Mouse (Mus musculus) cerebellum, adult 11-12 months (tissue): Measurements from ENCODE around the gene Hnf1b.

ENCODE experiments used
- DNase-seq: peaks from one replicate; pipeline ENCODE4 v3.0.0; 2022

Gene Hnf1b

DNA sequence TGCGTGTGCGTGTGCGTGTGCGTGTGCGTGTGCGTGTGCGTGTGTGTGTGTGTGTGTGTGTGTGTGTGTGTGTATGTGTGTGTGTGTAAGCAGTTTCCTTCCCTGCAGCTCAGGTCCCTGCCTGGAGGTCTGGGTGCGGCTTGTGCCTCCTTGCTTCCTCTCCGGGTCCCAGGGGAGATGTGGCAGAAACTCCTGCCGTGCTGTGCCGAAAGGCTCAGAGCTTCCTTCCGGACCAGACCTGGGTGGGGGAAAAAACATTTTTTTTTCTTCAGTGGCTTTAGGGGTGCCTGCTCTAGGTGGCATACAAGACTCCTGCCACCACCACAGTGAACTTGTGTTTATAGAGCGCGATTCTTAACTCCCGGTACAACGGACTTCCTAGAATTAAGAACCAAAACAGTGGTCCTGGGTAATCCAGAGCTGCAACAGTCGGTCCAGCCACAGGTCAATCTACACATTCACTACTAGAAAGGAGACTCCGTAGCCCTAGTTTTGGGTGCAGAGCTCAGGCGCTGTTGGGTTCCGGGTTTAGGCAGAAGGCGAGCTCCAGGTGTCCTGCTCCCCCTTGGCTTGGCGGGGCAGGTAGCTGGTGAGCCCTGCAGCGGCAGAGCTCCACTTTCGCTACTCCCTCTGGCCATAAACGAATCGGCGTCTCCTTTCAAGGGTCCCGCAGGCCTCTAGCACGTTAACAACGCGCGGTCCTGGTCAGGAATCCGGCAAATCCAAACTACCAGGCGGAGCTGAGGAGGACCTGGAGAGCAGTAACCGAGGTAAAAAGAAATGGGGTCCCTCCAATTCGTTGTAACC, at the start of gene Hnf1b:
Gene Hnf1b (plus strand): TSS at position 535 of the 807 bp plus-strand sequence.
- DNase-seq = no peak

DNA sequence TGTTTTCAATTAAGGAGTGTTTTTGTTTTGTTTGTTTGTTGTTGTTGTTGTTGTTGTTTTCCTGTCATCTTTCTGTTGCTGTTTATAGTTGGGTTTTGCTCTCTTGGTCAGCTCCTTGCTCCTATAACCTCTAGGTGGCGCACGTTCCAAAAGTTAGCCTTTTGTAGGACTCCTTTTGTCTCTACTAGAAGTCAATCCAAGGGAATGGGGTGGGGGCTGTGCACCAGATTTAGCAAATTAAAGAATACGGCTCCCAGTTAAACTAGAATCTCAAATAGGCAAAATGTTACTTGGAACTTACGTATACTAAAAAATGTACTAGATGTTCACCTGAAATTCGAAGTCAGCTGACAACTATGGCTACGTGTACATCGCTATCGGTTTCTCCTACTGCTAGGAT, 47.7 kb upstream of the Hnf1b start:
- no peak for DNase-seq

DNA sequence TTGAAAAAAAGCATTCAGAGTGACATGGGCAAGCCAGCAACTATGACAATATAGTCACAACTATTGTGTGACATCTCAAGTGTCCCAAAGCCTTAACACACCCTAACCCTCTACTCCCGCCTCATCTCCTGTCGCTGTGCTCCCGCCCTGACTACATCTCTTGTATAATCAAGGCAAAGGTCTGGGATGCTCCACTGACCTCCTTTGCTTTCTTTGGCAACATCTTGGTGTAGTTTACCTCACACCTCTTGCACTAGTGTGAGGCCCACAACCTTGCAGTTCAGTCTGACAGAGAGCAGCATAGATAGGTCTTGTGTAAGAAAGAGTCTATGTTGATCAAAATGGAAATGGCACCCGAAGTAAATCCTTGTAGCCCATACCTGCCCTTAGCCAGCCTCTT, 47.3 kb upstream of the Hnf1b start:
- no peak for DNase-seq

DNA sequence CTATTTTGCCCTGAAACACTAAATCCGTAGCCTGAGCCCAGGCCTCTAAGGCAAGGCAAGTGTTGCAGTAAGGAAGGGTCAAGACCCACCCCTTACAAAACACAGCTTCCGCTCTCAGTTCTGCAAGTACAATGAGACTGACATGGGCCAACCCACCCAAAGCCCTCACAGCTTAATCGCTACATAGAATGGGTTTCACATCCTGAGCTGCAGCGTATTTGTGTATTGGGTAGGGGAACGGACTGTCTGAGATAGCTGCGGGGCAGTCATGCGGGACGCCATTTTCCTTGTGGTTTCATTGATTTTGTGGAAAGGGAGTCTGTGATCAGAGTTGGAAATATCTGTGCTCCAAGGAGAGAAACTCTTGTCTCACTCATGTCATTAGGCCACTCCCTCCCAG, 39.4 kb upstream of the Hnf1b start:
- no peak for DNase-seq

DNA sequence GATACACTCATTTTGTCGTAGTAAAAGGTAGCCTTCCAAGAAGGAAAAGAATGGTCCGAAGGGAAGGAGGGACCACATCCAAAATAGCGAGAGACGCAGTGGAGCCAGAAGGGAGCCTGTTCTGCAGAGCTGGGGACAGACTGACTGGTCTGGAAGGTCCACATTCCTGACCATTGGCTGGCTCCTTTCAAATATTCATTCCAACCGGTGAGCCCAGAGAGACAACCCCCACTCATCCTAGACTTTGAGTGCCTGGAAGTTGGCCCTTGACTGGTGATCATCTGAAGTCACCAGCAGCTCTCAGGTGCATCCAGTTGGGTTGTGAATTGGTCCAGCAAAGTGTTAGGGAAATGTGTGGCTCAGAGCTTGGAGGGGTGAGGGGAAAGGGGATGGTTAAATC, 34.7 kb upstream of the Hnf1b start:
- DNase-seq = no peak

DNA sequence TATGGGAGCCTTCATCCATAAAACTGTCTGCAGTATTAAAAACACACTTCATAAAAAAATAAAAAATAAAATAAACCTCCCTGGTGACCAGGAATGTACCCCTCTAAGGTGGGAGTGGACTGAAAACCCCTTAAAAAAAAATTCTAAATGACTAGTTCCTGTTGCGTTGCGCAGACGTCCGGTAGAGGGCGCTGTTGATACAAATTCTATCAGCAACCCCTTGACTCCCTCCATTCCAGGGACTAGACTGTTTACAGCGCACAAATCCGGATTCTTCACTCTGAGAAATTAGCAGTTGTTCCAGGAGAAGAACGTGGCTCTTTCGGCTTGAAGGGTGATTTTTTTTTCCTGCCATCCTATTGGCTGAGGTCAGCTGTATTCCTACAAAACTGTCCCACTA, 34.2 kb upstream of the Hnf1b start:
- DNase-seq = peak; percentile 6

DNA sequence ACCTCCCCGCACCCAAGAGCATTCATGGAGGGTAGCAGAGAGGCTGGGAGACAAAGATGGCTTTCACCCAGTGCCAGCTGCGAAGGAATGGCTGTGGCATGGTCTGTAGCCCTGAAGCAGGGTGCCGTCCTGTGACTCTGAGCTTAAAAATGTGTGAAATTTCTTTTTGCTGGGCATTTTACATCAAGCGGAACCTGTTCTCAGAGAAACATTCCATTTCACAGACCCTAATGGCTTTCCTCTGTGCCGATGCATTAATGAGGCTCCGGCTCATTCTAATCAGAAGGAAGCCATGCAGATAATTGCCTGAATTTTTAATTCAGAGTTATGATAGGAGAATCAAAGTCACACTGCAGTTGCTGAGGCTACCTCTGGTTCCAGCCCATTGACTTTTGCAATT, 32.8 kb upstream of the Hnf1b start:
- no peak for DNase-seq

DNA sequence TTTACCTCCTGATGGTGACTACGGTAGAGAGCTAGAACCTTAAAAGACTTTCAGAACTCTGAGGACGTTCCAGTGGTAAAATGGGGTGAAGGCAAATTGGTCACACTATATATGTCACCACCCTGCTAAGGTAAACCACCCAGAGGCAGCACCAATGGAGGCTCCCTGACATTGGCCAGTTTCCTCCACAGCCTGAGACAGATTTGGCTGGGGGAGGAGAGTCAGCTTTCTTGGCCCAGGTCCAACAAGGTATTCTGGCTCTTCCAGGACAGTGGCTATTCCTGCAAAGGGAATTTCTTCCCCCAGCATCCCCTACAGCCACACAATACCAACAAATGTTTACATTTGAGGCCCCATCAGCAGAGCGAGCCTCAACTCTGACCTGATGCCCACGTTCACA, 31.9 kb upstream of the Hnf1b start:
- DNase-seq = no peak

DNA sequence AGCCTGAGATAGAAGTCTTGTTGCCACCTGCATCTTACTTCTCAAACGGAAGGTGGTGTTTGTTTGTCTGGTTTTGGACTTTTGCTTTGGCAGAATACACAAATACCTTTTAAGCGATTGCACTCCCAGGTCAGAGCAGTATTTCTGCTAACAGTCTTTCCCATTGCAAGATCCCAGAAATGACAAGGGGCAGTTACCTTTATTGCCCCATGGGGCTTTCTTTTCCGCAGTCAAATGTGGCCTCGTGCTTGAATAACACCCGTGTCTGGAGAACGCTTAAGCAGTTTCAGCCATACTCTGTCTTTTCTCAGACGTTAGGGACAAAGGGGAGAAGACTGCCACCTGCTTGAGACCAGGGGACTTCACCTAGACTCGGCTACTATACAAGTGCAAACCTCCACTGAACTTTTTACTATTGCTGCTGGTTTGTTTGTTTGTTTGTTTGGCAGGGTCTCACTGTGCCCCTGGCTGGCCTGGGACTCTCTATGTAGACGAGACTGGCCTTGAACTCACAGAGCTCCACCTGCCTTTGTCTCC, 31.2 kb upstream of the Hnf1b start:
- DNase-seq = no peak

DNA sequence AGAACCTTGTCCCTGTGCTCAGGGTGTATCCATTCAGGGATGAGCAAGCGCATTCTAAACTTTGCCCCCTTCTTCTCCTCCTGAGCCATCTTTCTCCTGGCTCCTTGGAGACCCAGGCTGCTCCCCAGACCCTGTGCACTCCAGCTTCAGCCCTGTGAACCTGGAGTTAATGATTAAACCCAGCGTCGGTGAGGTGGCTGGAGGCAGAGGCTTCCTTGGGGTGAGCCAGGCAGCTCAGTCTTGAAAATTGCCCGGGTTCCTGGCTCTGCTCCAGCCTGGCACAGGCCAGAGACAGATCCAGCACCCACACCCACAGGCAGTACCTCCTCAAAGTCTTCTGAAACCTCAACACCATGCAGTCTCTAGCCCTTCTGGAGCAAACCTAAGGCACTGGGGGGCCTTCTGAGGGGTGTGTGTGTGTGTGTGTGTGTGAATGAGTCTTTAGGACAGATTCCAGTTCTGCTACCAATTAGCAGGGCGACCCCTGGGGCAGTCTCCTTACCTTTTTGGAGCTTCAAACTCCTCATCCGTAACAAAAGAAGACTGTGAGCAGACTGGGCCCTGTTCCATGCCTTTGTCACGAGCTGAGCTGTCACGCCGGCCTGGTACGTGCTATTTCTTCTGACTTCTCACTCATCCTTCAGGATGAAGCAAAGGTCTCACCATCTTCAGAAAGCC, 29.9 kb upstream of the Hnf1b start:
- DNase-seq = no peak

DNA sequence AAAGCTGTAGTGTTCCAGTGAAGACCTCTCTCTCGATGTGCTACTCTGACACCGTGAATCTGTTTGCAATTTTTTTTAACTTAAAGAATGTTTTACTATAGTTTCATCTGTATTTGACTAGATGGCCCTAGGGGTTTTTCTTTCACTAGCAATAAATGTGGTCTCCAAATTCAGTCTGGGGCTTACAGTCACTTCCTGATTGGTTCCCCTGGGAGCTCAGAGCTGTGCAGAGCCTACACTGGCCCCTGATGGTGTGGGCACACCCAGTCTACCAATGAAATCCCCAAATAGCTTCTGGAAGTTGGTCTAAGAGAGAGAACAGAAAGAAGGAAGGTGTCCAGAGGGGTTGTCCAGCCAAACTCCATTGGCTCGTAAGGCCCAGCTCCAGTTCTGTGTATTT, 23.7 kb upstream of the Hnf1b start:
- no peak for DNase-seq

DNA sequence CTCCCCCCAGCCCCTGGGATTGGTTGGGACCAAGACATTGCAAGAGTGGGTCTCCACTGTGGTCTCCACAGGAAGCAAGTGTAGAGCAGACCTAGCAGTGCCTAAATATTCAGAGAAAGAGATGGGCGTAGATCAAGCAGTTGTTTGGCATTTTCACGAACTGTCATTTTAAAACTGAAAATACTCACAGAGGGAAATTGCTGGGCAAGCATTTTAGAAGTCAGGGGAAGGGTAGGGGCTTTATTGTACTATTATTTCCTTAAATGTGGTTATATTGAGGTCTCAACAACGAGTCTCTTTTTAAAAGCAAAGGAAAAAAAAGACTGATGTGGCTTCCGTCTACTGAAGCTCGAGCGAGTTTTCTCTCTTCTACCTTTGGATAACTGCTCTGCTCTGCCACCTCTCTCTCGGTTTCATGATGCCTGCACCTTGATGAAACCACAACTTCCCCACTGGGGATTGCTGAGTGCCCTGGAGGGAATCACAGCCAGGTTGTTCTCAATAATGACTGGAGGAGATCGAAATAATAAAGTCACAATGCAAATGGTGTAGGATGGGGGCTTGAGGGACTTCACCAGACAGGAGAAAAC, 21.2 kb upstream of the Hnf1b start:
- DNase-seq = no peak

DNA sequence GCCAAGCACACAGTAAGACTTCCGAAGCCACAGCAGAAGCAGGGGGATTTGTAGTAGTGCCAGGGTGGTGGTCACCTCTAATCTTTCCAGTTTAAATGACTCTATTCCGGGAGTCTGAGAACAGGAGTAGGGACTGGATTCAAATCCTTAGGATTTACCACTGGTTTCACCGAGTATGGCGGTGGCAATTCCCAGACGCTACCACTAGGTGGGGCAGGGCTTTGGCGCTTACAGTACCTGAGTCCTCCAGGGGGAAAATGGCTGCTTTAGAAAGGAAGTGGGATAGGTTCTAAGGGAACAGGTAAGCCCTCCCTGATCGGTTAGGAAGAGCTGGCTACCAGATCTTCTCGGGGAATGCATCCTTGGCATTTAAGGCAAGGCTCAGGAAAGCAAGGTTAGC, 17.5 kb upstream of the Hnf1b start:
- no peak for DNase-seq

DNA sequence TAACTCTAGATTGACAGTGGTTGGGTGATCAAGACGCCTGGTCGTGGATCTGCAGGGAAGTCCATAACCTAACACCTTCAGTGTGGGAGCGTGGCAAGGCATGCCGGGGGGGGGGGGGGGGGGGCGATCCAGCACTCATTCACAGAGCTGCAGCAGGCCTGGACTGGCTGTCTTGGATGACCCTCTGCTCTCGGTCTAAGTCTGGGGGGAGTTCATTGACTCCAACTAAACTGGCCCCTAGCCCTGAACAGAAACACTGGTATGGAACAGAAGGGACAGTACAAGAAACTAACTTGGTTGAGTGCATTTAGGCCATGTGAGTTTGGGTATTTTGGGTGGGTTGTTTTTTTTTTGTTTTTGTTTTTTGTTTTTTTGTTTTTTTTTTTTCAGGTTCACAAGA, 16.3 kb upstream of the Hnf1b start:
- no peak for DNase-seq

DNA sequence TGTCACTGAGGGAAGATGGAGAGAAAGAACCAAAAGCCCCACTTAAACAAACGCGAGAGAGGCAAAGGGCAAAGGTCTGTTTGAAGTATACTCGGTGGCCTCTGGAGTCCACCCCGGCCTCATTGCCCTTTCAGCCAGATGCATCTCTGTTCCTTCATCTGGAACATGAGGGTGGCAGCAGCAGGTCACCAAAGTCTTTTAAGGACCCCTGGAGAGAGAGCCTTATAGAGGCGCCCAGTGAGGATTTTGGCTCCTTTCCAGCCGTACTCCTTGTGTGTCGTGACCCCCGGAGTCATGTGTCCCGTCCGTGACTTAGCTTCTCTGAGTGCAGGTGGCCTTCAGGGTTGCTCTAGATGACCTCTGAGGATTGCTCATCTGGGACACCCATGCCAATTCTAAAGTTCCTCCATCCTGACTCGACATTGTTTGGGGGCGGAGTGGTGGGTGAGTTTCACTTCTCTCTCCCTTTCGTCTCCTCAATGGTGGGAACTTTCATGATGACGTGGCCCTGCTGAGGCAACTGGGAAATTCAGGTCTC, 15.8 kb upstream of the Hnf1b start:
- DNase-seq = no peak

DNA sequence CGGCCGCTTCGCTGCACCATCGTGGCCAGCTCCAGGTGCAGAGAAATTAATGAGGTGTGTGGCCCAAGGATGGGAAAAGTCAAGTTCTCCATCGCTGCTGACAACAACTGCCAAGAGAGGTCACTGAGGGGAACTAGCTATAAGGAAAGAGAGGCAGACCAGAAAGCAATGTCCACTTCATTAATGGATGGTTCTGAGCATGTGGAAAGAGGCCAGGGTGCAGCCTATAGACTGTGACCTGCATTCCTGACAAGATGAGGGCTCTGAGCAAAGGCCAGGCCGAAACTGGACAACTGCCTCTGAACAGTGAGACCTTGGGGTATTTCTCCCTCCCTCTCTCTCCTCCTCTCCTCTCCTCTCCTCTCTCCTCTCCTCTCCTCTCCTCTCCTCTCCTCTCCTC, 10.4 kb upstream of the Hnf1b start:
- no peak for DNase-seq

DNA sequence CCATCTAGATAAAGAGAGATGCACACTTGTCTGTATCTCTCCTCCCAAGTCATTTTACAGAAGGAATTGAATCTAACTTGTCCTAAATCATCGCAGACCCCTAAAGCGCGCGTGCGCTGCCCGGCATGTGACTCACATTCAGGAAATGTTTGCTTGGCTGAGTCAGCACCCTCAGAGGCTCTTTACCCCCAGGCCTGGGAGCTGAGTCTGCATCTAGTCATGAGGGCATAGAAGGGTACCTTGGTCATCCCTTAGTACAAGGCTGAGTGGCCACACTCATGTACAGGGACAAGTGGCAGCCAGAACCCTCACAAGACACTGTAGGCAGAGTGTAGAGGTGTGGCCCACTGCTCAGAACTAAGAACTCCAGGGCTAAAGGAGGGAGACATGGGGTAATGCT, 6.3 kb upstream of the Hnf1b start:
- DNase-seq = no peak

DNA sequence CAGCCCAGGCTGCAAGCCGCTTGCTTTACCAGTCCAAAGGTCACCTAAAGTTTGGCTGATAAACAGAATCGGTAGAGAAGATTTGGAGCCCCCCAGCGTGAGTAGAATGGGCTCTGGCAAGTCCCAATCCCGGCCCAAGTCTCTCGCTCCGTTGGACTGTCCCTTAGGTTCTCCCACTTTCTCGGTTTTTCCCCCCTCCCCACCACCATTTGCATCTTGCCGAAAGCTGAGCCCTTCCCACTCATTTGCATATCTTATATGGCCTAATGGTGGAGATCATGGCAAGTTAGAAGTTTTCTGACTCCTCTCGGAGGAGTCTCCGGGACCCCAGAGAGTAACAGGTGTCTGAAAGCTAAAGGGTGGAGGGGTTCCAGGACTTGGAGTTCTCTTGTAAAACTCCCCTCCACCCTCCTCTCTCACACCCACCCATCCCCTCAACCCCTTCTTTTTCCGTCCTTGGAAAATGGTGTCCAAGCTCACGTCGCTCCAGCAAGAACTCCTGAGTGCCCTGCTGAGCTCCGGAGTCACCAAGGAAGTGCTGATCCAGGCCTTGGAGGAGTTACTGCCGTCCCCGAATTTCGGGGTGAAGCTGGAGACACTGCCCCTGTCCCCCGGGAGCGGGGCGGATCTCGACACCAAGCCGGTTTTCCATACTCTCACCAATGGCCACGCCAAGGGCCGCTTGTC, 866 bp downstream of the Hnf1b start:
- DNase-seq = no peak

DNA sequence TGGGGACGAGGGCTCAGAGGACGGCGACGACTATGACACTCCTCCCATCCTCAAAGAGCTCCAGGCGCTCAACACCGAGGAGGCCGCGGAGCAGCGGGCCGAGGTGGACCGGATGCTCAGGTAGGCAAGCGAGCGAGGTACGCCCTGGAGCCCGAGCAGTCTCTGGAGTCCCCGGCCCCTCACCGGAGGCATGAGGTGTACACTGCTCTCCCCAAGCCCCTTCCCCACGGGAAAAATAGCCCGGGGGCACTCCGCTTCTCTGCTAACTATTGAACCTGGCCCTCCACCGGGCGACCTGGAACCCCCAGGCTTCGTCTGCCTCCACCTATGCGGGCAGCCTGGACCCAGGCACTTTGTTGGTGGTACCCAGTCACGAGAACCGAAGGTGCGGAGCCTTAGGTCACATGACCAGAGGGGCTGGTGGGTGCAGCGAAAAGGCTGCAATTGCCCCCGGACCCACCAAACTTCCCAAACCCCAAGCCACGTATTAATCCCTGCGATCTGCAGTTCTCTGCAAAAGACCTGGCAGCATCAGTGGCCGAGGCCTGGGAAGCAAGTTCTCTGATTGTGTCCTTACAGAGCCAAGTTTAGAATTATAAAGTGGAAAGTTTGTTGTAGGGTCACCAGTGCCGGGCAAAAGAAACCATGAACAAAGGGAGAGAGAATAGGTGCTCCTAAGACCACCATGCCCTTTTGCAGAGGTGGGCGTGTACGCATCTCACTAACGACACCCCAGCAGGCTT, 1.6 kb downstream of the Hnf1b start:
- no peak for DNase-seq

DNA sequence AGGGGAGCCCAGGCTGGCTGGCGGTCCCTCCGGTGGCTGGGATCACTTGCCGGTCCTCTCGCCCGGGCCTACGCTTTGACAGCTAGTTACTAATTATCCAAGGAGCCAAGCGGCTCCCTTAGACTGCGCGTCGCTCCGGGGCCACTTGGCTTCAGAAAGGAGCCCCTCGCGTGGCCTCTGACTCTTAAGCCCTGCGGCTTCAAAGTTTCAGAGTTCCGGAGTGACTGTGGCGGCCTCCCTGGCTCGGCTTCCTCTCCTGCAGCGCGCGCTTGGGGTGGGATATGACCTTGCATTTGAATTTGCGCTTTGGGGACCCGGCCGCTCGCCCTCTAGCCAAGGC, 2.1 kb downstream of the Hnf1b start:
- DNase-seq = no peak

DNA sequence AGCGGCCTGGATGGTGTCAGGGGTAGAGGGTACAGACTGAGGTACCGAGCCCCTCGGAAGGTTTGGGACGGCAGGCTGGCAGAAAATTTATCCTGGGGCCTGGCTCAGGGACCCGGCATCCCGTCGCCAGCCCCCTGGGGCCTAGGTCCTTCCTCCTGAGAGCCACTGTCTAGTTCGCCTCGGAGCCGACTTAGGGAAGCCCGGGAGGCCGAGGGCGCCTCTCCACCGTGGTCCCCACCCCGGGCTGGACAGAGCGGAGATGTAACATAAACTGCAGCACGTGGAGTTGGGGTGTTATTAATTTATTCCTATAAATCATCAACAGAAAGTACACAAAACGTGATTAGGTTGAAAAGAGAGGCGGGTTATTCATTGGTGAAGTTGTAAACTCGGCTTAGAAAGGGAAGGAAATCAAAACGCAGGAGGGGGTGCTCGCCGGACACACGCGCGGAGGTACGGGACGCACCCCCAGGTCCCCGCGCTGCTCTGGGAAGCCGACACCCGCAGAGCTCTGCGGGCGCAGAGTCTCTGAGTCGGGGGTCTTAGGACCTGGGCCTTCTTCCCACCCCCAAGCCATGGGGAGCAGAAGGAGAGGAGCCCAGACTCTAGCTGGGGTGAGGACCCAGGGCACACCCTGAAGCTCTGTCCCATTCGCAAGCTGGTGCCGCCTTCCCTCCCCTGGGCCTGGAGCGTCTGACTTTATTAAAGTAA, 2.8 kb downstream of the Hnf1b start:
- DNase-seq = no peak

DNA sequence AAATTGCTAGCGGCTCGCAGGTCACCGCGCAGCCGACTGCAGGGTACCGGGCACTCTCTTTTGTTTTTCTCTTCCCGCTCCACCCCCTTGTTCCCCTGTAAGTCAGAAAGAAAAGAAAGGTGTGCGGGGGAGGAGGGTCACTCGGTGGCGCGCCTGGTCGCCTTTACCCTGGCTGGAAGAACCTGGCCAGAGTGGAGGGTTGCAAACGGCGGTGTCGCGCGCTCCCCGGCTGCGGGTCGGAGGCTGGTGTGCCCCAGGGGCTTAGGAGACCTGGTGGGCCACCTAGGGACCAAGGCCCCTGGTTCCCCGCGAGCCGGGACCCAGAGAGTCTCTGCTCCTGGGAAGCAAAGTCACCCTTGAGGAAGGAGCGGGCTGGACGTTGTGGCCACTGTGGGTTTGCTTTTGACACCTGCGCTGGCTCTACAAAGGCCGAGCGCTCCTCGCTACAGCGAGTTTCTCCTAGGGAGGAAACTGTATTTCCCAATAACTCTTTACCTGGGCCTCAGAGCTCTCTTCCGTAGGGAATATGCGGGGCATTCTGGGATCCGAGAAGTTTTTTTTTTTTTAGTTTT, 3.4 kb downstream of the Hnf1b start:
- no peak for DNase-seq
